Comparison of ENCODE assay signal across 19 mouse cellular contexts in the genomic region with DNA sequence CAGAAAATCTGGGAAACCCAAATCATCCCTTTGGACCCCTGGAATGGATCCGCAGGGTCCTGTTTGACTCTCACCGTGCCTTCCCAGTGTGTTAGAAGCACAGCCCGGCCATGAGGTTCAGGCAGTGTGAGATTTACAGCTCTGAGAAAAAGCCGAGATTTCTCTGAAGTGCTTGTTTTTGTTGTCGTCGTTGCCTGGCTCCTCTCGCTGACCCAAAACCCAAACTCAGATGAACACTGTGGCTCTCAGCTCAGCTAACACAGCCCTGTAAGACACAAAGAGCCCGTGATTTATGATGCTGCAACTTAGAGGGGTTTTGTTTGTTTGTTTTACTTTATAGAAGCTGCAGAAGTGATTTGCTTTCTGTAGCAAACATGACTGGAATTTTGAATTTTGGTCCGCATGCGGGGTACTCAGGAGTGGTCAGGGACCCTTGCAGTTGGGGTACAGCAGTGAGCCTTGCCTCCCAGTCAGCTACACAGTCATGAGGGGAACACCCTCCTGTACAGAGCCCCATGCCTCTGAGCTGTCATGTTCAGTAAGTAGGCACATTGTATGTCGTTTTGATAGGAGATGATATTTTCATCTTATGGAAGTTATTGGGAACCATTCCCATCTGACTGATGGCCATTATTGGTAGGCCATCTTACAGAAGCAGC.
DNase-seq lines count a peak whose midpoint lies in the region; ATAC-seq lines count a peak whose summit lies in the region.
"Had no signal": no experiment of that assay in that cellular context is flagged by ENCODE, and none has a peak within 500 bp of the region (broad histone marks: within the 10 kb centered on the region; RNA-seq: fewer than 3 reads in every experiment).

No protein-coding gene starts in this region.

- 63% methylated on average over 11 of the region's 11 CpGs for WGBS in hindbrain, embryonic 16.5 days
- 66% methylated on average over 11 of the region's 11 CpGs for WGBS in hindbrain, embryonic 13.5 days
- WGBS in kidney, embryonic 15.5 days, result 29% methylated on average over 11 of the region's 11 CpGs
- 27% methylated on average over 11 of the region's 11 CpGs for WGBS in neural tube, embryonic 13.5 days

- H3K4me2 ChIP-seq in hindbrain, embryonic 16.5 days (ENCODE audit: low read length), result no peak overlapping the region
- no peak overlapping the region for H3K4me2 ChIP-seq in hindbrain, embryonic 13.5 days
- no peak overlapping the region for H3K4me2 ChIP-seq in kidney, embryonic 15.5 days
- H3K4me2 ChIP-seq in neural tube, embryonic 13.5 days, result no peak overlapping the region
- H3K4me2 ChIP-seq: hindbrain, embryonic 15.5 days; limb, embryonic 13.5 days had no signal

- H3K9ac ChIP-seq in hindbrain, embryonic 16.5 days (ENCODE audit: low read depth, low read length), result no peak overlapping the region
- no peak overlapping the region for H3K9ac ChIP-seq in hindbrain, embryonic 13.5 days
- no peak overlapping the region for H3K9ac ChIP-seq in kidney, embryonic 15.5 days
- H3K9ac ChIP-seq in neural tube, embryonic 13.5 days, result no peak overlapping the region
- H3K9ac ChIP-seq: hindbrain, embryonic 15.5 days; limb, embryonic 13.5 days; liver, embryonic 14.5 days had no signal

- no peaks in the 10 kb centered on the region for H3K27me3 ChIP-seq in hindbrain, embryonic 16.5 days (replicated peaks; ENCODE audit: control insufficient read depth, insufficient read depth, low read length)
- no peaks in the 10 kb centered on the region for H3K27me3 ChIP-seq in hindbrain, embryonic 13.5 days
- no peaks in the 10 kb centered on the region for H3K27me3 ChIP-seq in kidney, embryonic 15.5 days
- H3K27me3 ChIP-seq in neural tube, embryonic 13.5 days, result no peaks in the 10 kb centered on the region
- H3K27me3 ChIP-seq: hindbrain, embryonic 15.5 days; limb, embryonic 13.5 days; Patski had no signal

- H3K36me3 ChIP-seq in hindbrain, embryonic 16.5 days (ENCODE audit: control insufficient read depth, insufficient read depth, low read length), result no peaks in the 10 kb centered on the region
- H3K36me3 ChIP-seq in hindbrain, embryonic 13.5 days, result no peaks in the 10 kb centered on the region
- no peaks in the 10 kb centered on the region for H3K36me3 ChIP-seq in kidney, embryonic 15.5 days
- no peaks in the 10 kb centered on the region for H3K36me3 ChIP-seq in neural tube, embryonic 13.5 days
- H3K36me3 ChIP-seq: heart, embryonic 10.5 days; hindbrain, embryonic 15.5 days; limb, embryonic 13.5 days had no signal

- no peak overlapping the region for H3K27ac ChIP-seq in hindbrain, embryonic 16.5 days (ENCODE audit: low read depth, low read length)
- H3K27ac ChIP-seq in hindbrain, embryonic 13.5 days, result no peak overlapping the region
- H3K27ac ChIP-seq in kidney, embryonic 15.5 days, result peak overlapping the region; percentile 37; the same call in 1 of the 2 replicates
- peak overlapping the region; percentile 6; the same call in 1 of the 2 replicates for H3K27ac ChIP-seq in neural tube, embryonic 13.5 days (replicated peaks)
- H3K27ac ChIP-seq: heart, embryonic 10.5 days; hindbrain, embryonic 15.5 days; limb, embryonic 13.5 days; liver, embryonic 14.5 days had no signal

- no peaks in the 10 kb centered on the region for H3K4me1 ChIP-seq in hindbrain, embryonic 16.5 days (ENCODE audit: control insufficient read depth, insufficient read depth, low read depth, low read length)
- H3K4me1 ChIP-seq in hindbrain, embryonic 13.5 days (replicated peaks), result no peaks in the 10 kb centered on the region
- H3K4me1 ChIP-seq in kidney, embryonic 15.5 days, result peaks cover 11% of the 10 kb centered on the region
- no peaks in the 10 kb centered on the region for H3K4me1 ChIP-seq in neural tube, embryonic 13.5 days (replicated peaks)
- H3K4me1 ChIP-seq: heart, embryonic 10.5 days; hindbrain, embryonic 15.5 days; limb, embryonic 13.5 days had no signal

- peak; percentile 20 for DNase-seq in kidney, postnatal 10 days
- DNase-seq in testis, postnatal 10 days (ENCODE audit: low spot score), result no peak
- DNase-seq in c-Kit-positive CD71-positive TER-119-positive erythroid progenitor cells, embryonic 14.5 days (ENCODE audit: low spot score), result no peak
- DNase-seq: cerebellum, adult 18-20 months; gastrocnemius, postnatal 14 days; heart, postnatal 10 days; right cerebral cortex, adult 18-20 months; spleen, adult 18-20 months; thymus, adult 2 months had no signal

- H3K4me3 ChIP-seq in hindbrain, embryonic 16.5 days (ENCODE audit: low read length), result no peak overlapping the region
- no peak overlapping the region for H3K4me3 ChIP-seq in hindbrain, embryonic 13.5 days
- H3K4me3 ChIP-seq in kidney, embryonic 15.5 days (replicated peaks), result no peak overlapping the region
- no peak overlapping the region for H3K4me3 ChIP-seq in neural tube, embryonic 13.5 days
- H3K4me3 ChIP-seq: heart, embryonic 10.5 days; hindbrain, embryonic 15.5 days; limb, embryonic 13.5 days had no signal

- peak; percentile 58; the same call in 1 of the 2 replicates for ATAC-seq in hindbrain, embryonic 16.5 days
- no peak for ATAC-seq in hindbrain, embryonic 13.5 days (ENCODE audit: low FRiP score)
- ATAC-seq in kidney, embryonic 15.5 days (replicated peaks; ENCODE audit: low FRiP score), result peak; percentile 54; the same call in 1 of the 2 replicates
- ATAC-seq in neural tube, embryonic 13.5 days (ENCODE audit: low read depth), result peak; percentile 91
- ATAC-seq: activated CD4-positive, CD25-positive, alpha-beta regulatory T cell, adult 4 months; Patski had no signal

- no peaks in the 10 kb centered on the region for H3K9me3 ChIP-seq in hindbrain, embryonic 16.5 days (ENCODE audit: control insufficient read depth, low read length)
- H3K9me3 ChIP-seq in hindbrain, embryonic 13.5 days, result no peaks in the 10 kb centered on the region
- H3K9me3 ChIP-seq in kidney, embryonic 15.5 days (replicated peaks), result no peaks in the 10 kb centered on the region
- H3K9me3 ChIP-seq in neural tube, embryonic 13.5 days, result no peaks in the 10 kb centered on the region
- H3K9me3 ChIP-seq: heart, embryonic 10.5 days; hindbrain, embryonic 15.5 days; limb, embryonic 13.5 days had no signal

Comparison
In these comparisons a context has a peak if more than half of its experiments do, and no peak if none do; other contexts are left out.
1. H3K27ac ChIP-seq: peak in kidney, embryonic 15.5 days (single experiment) and neural tube, embryonic 13.5 days (single experiment); none in hindbrain, embryonic 16.5 days (single experiment) and hindbrain, embryonic 13.5 days (single experiment).